Mouse (Mus musculus) cerebellum, adult (tissue): ENCODE measurements at regions not wholly inside any gene's neighbourhood (a gene's known extent, or its start where the extent isn't known, plus 50 kb on each side); places are given as distances from the start of the nearest gene placed in this dataset.

ENCODE experiments used
- ATAC-seq: cut with Nextera tagmentation; 2 replicates; pipeline ENCODE4 v1.9.2; 2017; ENCODE audit warnings: mild to moderate bottlenecking, moderate library complexity, mixed read lengths; ENCODE audit not compliant: insufficient number of reproducible peaks, low FRiP score, low TSS enrichment

DNA sequence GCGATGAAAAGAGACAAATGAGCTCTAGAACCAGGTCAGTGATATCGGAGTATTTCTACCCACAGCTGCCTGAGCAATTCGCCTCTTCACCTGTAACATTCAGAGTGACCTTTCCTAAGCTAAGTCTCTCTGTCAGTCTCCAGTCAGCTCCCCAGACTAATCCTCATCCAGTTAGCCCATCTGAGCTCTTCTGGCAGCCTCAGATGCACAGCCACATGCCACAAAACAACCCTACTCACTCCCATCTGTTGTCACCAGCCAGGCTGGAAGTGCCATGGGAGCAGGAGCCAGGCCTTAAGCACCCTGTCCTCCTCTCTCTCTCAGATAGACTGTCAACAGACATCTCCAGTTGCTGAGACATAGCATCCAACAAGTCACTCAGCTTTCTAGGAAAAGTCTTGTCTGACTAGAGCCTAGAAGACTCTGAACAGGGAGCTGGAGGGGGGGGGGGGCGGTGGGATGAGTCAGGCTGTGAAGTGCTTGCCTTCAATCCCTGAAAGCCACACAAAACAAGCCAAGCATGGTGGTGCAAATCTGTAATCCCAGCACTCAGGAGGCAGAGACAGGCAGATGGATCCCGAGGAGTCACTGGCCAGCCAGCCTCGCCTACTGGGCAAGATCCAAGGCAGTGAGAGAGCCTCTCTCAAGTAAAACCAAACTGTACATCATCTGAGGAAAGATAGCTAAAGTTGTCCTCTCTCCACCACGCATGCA, 225.6 kb downstream of the Mycn start:
- no peak for ATAC-seq

DNA sequence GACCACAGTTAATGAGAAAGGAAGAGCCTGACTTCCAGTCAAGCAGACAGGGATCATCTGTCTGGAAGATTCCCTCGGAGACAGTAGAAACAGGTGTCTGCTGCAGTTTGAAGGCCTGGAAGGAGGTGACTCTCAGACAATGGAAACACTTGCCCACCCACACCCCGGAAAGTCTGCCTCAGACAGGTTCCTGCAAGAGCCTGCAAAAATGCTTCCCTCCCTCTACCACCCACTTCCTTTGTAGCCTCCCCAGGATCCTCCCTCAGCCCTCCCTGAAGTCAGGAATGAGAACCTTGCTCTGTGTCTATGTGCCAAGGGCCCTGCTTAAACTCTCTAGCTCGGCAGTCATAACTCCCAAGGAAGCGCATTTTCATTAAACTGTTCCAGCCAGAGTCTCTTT, 226.2 kb downstream of the Mycn start:
- ATAC-seq: no peak

- no peak for ATAC-seq
These were observed 231.5 kb downstream of the Mycn start for GRCm38 (mm10) chr12:12710184-12710609.

GRCm38 (mm10) chr12:12708954-12709523, 232.7 kb downstream of the Mycn start:
- ATAC-seq: no peak

DNA sequence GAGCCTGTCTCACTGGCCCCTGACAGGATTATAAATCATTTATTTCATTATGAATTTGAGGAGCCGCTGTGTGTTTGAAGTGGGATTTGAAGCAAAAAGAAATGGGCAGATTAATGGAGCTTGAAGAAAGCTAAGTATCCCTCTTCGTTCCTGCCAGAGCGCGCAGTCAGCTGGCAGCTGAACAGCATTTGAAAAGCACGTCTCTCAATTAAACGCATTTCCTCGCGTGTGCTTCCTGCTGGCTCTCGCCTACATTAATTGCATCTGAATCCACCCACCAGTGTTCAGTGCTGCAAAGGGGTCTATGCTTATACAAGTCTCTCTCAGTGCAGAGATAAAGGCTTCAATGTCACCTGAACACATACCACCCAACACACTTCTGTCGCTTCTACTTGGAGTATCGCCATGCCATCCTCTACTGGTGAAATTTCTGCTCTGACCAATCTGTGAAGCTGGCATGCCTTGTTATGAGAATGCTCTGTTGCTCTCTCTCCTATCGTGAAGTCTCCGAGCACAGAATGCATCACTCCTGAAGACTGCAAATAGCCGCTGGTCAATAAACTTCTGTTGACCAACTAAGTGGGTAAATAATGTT, 235.3 kb downstream of the Mycn start:
- no peak for ATAC-seq

- ATAC-seq: no peak
These were observed 240.0 kb downstream of the Mycn start for GRCm38 (mm10) chr12:12701735-12702134.

DNA sequence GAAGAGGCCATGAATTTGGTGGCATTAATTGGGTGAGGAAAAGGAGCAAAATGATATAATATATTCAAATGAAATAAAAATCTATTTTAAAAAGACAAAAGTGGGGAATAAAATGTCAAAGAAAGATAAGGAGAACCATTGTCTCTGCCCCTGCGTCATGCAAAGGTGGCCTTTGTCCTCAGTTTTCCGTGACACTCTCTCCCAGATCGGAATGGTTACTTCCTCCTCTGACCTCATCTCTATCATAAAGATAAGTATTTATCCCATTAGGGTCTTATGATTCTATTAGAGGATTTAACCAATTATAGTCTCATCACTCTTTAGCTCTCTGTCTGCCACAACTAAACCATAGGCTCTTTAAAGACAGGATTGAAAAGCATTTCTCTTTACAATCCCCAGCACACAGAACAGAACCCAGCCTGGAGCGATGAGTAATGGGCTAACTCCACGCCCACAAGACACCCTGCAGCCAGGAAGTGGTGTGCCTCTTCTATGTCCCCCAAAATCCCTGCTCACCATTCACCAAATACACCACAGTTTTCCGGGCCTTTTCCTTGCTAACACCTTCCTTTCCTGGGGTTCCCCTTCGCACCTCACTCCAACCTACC, 240.6 kb downstream of the Mycn start:
- no peak for ATAC-seq

GRCm38 (mm10) chr12:12693838-12694777, 247.6 kb downstream of the Mycn start:
- no peak for ATAC-seq

GRCm38 (mm10) chr12:12687376-12687775, 254.3 kb downstream of the Mycn start:
- no peak for ATAC-seq

- no peak for ATAC-seq
These were observed 256.5 kb downstream of the Mycn start for GRCm38 (mm10) chr12:12685217-12685522.

DNA sequence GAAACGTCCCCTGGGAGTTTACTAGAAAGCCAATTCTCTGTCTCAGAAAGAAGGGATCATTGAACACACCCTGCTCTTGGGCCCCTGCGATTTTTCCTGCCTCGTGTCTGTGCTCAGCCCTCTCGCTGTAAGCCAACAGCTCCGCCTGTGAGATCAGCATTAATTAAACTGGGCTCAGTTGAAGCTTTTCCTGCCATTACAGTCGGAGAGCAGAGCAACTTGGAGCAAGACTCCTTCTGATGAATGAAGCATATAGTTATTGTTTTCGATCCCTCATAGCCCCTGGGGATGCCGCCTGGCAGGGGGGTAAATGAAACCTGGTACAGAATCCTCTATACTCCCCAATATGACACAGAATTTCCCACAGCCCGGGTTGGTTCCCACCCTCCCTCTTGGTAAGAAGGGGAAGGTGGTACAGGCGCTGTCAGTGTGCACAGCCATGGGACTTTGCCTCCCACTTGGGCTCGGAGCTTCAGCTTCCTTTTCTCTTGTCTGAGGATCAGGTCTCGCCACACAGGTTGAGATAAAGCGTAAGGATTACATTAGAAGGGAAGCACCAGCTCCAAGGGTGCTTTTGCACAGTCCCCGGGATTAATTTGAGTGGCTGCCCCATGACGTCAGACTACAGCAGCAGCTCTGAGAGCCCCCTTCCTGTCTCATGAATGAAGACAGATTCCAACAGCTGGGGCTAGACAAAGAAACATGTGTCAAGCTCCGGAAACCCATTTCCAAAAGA, 257.1 kb downstream of the Mycn start:
- ATAC-seq: no peak

- ATAC-seq: no peak
These were observed 257.8 kb downstream of the Mycn start for GRCm38 (mm10) chr12:12683733-12684470.

- ATAC-seq: no peak
These were observed 260.6 kb downstream of the Mycn start for GRCm38 (mm10) chr12:12681101-12681500.

DNA sequence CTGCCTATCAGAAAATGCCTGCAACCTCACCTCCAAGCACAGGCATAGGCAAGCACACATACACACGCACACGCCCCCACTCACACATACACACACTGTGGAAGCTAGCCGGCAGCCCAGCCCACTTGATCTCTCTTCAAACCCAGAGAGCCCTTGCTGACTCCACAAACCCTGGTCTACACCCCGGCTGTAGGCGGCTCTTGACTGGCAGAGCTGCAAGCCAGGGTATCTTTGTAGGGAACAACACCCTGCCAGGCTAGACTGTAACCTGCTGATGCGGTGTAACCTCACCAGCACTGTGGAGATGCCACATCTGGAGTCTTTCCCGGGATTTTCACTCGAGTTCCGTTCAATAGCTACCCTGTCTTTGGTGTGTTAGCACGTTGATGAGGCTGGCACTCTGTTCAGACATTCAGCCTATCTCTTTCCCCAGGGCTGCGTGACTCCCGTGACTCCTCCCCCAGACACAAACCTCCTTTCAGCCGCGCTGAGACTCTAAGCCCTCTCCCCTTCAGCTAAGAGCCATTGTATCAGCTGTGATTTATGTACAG, 261.3 kb downstream of the Mycn start:
- ATAC-seq: no peak

DNA sequence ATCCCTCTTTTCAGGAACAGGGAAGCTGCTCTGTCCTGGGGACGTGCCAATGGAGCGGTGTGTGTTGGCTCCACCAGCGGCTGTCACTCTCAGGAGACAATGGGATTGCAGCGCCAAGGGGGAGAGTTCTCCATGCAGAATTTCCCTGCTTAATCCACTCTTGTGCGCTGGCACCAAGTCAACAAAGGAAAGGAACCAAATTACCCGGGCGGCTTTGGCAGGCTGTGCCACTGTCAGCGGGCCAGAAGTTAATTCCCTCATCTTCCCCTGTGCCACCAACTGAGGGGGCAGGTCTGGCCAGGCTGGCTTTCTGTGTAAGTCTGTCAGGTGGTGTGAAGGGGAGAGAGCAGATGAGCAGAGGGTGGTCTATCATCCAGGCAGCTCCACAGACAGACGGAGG, 265.0 kb downstream of the Mycn start:
- ATAC-seq: peak; percentile 54; the same call in 1 of the 2 replicates

GRCm38 (mm10) chr12:12669931-12670330, 271.8 kb downstream of the Mycn start:
- ATAC-seq: no peak

DNA sequence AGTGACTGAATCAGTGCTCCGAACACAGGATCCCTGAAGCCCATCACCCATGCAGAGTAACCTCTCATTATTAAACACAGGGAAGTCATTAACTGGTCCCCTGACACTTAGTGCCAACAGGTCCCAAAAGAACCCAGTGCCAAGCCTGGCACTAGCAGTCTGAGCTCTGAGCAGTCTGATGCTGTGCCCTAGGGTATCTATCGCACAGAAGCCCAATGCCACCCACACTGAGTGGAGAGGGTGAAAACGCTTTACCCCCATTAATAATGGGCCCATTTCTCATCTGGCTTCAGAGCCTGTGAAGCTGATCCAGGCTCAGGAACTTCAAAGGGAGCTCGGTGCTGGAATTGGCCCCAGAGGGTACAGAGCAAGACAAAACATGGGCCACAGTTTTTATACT, 272.8 kb downstream of the Mycn start:
- ATAC-seq: no peak

DNA sequence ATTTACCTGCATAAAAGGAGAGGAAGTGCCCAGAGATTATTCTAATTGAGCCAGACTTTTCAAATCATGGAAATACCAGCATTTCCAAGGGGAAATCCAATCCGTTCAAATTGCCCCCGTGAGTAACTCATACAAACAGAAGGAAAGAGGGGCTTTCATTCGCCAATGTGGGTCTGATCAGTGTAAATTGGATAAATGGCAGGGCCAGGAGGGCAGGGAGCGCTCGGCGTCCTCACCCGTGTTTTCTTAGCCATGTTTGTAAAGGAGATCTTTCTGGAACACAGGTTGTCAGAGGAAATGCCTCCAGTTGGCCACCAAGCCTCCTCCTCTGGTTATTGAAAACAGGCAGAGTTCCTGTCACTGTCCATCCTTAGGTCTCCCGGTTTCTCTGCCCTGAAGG, 286.1 kb downstream of the Mycn start:
- no peak for ATAC-seq

DNA sequence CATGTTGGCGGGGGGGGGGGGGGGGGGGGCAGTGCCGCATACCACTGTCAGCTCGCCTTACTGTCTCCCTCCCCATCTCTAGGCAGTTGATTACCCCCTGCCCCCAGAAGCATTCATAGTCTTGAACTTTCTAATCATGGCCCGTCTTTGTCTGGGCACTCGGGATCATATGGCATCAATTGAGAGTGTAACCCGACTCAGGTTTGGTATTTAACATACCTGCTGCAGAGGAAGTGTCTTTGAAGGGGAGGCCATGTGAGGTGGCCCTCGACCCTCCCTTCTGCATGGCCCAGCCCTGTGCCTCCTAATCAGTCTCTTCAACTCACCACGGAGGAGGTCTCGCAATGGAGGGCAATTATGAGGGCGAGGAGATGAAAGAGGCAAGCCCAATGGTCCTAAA, 286.5 kb downstream of the Mycn start:
- ATAC-seq: no peak
